Mouse (Mus musculus): ENCODE data around the gene Col5a2.

DNA sequence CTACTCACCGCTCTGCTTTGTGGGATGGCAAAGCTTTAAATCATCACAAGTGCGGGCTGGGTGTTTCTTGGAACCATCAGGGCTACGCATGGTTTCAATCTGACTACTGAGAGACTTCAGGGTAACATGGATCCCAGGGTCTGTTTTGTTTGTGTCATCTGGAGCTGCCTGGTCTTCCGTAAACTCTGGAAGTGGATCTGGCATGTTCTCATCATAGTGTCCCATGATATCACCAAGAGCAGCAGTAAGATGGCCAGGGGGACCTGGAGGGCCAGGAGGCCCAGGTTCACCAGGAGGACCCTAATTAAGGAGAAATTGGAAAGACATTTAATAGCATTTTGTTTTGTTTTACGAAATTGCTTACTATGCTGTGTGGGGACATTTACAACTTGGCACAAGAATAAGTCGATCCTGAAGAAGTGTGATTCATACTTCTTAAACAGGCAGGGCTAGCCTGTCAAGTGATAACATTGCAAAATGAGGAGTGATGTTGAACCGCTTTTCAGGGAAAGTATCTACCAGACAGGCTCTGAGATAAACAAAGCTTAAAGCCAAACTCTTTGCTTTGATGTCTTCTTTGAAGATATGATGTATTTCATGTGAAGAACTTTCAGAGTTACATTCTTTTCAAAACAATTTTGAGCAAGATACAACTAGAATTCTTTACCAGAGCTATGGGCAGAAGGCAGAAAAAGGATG, 122.9 kb downstream of the Col5a2 start:
- TF ChIP-seq POLR2A (IDR thresholded peaks at IDR 0.05; ENCODE audit: insufficient read depth, low read length) (no peak), CTCF (IDR thresholded peaks at IDR 0.05; ENCODE audit: low read depth, low read length) (no peak), EP300 (IDR thresholded peaks at IDR 0.05; ENCODE audit: insufficient read depth, low read depth, low read length) (no peak)
